Mouse (Mus musculus): ENCODE data around the gene Sinhcaf.
A peak's percentile ranks its signal among the peaks of the same experiment; 100 is the strongest.
"Not testable (repeated sequence)": the region's sequence is repeated elsewhere in the genome, so short reads cannot be mapped to it uniquely, and the experiment has no call there.

Sinhcaf gene

DNA sequence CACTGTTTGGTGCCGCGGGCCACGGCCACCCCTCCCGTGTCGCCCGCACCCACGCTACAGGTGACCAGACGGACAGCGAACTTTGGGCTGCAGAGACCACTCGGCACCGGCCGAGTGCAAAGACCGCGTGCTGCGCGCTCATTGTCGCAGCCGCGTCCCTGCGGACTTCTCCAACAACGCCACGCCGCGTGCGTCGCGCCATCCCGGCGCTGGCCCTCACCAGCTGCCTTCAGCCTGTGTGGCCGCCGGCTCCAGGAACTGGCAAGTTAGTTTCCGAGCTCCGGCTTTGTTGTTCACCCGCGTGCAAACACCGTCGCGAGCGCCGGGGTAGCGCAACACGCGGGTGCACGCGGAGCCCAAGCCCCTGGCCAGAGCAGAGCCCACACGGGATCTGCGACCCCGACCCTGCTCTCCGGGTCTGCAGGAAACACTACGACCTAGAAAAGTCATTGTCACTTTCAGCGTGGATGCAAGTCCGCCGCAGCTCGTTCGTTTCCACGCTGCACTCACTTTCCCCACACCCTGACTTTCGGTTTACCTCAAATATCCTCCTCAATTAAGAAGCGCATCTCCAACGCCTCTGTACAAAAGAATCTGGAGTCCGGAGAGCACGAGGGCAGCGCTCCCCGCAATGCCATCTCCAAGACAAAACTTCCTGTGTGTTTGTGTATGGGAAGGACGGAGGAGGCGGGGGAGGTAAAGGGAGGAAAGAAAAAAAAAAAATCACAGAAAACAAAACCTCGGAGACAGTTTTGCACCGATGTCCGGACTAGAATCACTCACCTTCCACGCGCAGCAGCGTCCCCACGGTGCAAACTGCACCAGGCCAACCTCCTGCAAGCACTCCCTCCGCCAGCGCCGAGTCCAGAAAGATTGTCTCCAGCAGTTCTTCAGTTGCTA, 508 bp downstream of the Sinhcaf start:
- DNase-seq: peak; percentile 54 to 59

- DNase-seq: peak; percentile 62 to 68
Measured at GRCm38 (mm10) chr6:148944767-148945508, 1.3 kb downstream of the Sinhcaf start.

GRCm38 (mm10) chr6:148944344-148944766, 1.9 kb downstream of the Sinhcaf start:
- no peak for DNase-seq

DNA sequence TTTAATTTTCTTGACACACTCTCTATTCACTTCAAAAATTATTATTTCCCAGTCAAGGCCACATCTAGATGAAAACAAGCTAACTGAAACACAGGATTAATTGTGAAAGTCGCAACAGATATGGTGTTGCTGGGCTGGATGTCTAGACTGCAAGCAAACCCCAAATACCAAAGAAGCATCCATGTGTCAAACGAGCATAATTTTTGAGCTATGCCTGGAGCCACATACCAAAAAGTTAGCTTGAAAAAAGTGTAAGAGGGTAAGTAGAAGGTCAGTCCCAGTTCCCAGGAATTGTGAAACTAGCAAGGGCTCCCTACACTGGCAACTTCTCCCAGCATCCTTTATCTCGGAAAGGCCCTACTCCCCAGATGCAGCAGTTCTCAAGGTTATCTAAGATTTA, 2.6 kb downstream of the Sinhcaf start:
- DNase-seq: no peak

GRCm38 (mm10) chr6:148942406-148942805, 3.9 kb downstream of the Sinhcaf start:
- DNase-seq: no peak

- no peak for DNase-seq
Measured at GRCm38 (mm10) chr6:148941880-148942279, 4.4 kb downstream of the Sinhcaf start.

DNA sequence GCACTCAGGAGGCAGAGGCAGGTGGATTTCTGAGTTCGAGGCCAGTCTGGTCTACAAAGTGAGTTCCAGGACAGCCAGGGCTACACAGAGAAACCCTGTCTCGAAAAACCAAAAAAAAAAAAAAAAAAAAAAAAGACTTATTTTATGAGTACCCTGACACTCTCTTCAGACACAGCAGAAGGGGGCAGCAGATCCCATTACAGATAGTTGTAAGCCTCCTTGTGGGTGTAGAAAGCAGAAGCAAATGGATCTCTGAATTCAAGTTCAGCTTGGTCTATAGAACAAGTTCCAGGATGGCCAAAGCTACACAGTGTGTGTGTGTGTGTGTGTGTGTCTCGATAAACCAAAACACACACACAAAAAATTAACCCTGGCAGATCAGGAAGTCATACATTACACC, 5.9 kb downstream of the Sinhcaf start:
- peak; percentile 25 for DNase-seq

- DNase-seq: no peak
Measured at GRCm38 (mm10) chr6:148937693-148938092, 8.6 kb downstream of the Sinhcaf start.

DNA sequence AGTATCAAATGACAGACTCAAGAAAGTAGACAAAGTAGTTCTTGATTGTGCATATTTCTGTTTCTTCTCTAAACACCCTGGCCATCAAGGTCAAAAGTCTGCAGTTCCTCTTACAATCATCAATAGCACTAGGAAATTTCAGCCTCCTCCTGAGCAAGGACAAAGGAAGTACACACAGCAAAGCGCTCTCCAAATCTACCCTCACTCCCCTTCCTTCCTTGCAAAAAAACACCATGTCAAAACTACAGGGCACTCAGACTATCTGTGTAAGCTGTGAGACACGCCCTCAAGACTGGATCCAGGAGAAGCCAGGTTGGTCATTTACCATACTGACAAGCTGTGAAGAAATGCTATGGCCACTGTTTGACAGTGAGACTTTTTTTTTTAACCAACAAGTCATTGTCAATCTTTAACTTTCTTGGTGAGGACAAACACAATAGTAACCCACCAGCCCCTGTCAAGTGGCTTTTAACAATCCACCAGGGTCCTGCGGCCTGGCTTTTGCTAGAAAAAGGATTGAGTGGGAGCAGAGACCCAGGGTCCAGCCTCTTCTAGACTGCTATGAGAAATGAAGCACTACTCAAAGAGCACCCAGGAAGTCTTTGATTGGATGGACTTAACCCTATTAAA, 11.2 kb downstream of the Sinhcaf start:
- DNase-seq: no peak

- DNase-seq: peak; percentile 25 to 30
Measured at GRCm38 (mm10) chr6:148931281-148931680, 15.0 kb downstream of the Sinhcaf start.

- no peak for DNase-seq
Measured at GRCm38 (mm10) chr6:148918841-148919398, 27.3 kb downstream of the Sinhcaf start.

DNA sequence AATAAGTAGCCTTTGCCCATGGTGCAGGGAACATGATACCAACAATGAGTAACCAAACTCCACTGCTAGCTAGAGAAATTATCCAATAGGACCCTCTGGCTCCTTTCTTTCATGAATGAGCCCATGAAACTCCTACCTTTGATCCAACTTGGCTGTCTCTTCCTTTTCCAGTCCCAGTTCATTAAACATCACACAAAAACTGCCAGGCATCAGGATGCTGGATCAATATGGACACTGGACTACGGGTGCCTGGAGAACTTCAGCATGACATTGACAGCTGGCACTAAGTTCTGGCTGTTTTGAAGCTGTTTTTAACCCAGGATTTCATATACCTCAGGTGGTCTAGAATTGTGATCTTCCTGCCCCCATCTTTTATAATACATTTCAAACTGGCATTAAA, 28.6 kb downstream of the Sinhcaf start:
- no peak for DNase-seq

DNA sequence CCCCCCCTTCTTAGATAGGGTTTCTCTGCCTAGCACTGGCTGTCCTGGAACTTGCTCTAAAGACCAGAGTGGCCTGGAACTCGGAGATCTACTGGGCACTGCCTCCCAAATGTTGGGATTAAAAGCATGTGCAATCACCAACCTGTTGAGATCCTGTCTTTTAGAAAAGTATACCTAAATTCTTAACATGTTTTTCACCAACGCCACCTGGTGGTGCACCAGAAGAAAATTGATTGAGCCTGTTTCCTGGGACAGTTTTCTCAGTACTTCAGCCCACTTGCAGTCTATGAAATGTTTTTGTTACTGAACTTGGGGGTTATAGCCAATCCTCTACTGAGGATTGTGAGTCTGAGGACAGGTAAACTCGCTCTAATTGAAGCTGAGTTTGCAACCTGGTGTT, 29.4 kb downstream of the Sinhcaf start:
- DNase-seq: peak; percentile 13 to 21

- peak; percentile 16 to 33 for DNase-seq
Measured at GRCm38 (mm10) chr6:148913938-148914337, 32.3 kb downstream of the Sinhcaf start.

DNA sequence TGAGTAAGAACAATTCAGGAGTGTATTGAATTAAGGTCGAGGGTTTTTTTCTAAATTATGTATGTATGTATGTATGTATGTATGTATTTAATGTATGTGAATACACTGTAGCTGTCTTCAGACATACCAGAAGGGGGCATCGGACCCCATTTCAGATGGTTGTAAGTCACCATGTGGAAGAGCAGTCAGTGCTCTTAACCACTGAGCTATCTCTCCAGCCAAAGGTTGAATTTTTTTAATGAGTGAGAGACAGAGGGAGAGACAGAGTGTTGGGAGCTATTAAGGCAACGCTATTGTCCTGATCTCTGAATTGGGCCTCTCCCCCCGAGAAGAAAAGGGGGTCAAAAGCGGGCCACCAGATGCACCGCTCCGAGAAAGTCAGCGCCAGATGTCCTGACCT, 34.4 kb downstream of the Sinhcaf start:
- not testable (repeated sequence) for DNase-seq

DNA sequence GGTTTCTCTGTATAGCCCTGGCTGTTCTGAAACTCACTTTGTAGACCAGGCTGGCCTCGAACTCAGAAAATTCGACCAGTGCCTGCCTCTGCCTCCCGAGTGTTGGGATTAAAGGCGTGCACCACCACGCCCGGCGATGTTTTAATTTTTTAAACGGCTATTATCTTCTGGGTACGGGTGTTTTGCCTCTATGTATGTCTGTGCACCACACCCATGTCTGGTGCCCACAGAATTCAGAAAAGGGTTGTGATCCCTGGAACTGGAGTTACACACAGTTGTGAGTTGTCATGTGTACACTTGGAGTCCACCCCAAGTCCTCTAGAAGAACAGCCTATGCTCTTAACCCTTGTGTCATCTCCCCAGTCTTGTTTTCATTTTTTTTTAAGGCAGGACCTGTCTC, 39.3 kb downstream of the Sinhcaf start:
- no peak for DNase-seq

GRCm38 (mm10) chr6:148902728-148903127, 43.5 kb downstream of the Sinhcaf start:
- DNase-seq: no peak

- peak in 1 of 2 experiments; percentile 7 for DNase-seq
Measured at GRCm38 (mm10) chr6:148896507-148896851, 49.8 kb downstream of the Sinhcaf start.

GRCm38 (mm10) chr6:148895773-148896506, 50.3 kb downstream of the Sinhcaf start, which contains the start of gene Caprin2:
Caprin2 (minus strand) TSS chr6:148896237.
- DNase-seq: peak; percentile 98 to 100

- DNase-seq: peak in 1 of 2 experiments; percentile 12
Measured at GRCm38 (mm10) chr6:148894888-148895772, 51.1 kb downstream of the Sinhcaf start.

- no peak for DNase-seq
Measured at GRCm38 (mm10) chr6:148873911-148874310, 72.4 kb downstream of the Sinhcaf start.

Data from thymus, postnatal 36 days (tissue).